Mouse (Mus musculus): ENCODE results near the gene Npas3.

The Npas3 gene

DNA sequence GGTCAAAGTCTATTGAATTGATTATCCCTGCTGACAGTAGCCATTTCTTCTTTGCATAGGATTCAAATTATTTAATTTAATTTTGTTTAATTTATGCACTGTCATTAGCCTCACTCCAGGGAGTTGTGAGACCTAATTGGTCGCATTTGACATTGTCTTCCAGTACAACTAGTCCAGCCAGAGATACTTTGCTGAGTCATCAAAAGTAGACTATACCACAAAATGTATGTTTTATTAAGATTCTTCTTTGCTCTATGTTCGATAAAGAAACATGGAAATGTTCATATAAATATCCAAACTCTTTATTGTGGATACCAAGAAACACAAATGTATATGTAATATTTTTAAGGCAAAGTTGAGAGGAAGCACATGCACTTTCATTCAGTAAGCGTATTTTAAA, 446.8 kb downstream of the Npas3 start:
- no peak for DNase-seq (ENCODE audit: low spot score)

- DNase-seq (ENCODE audit: low spot score) = no peak
Measured at GRCm38 (mm10) chr12:53697645-53698044, 449.2 kb downstream of the Npas3 start.

- DNase-seq (ENCODE audit: low spot score) = no peak
Measured at GRCm38 (mm10) chr12:53698483-53699227, 450.2 kb downstream of the Npas3 start.

- no peak for DNase-seq (ENCODE audit: low spot score)
Measured at GRCm38 (mm10) chr12:53719896-53720295, 471.4 kb downstream of the Npas3 start.

DNA sequence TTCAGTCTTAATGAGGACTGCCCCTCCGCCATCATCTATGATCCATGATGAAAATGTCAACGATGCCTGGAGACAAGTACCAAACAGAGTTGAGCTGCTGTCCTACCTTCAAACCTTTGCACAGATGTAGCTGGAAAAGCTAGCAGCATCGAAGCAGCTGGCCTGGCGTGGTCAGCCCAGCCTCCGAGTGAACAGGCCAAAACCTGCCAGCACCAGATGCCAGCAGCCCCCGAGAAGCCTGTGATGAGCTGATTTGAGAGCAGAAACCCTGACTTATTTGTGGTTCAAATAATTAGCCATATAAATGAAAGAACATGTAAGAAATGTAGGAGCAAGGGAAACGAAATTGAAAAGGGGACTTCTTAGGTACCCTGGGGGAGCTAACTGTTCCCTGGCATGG, 473.7 kb downstream of the Npas3 start:
- no peak for DNase-seq (ENCODE audit: low spot score)

- no peak for DNase-seq (ENCODE audit: low spot score)
Measured at GRCm38 (mm10) chr12:53722718-53723698, 474.5 kb downstream of the Npas3 start.

GRCm38 (mm10) chr12:53729275-53729674, 480.8 kb downstream of the Npas3 start:
- no peak for DNase-seq (ENCODE audit: low spot score)

DNA sequence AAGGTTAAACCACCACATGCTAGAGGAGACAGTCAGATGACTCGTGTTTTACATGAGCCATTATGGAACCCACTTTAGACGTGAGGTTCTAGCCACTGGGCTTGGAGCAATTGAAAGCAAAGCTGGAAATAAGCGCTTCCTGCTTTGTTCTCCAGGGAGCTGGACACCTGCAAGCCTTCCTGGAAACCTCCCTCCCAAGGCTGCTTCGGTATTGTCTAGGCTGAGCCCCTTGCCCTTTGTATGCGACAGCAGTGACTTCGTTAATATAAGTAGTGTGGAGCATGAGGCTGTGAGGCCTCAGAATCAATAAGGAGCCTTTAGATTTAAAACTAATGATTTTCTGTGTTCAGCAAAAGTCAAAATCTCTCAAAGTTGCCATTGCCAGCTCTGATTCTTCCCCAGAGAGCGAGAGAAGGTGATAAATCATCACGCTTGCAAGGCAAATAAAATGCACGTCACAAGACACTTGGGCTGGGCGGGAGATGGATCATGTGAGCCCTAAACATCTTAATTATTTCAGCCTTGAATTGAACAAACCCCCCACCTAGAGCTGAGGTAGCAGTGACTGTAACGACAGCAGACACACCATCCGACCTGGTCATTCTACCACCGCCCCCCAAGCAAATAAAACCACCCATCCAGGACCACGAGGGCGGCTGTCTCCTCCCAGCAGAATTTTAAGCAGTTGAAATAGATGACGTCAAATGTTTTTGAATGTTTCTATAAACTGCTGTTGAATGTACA, 490.2 kb downstream of the Npas3 start:
- DNase-seq (ENCODE audit: low spot score) = no peak

- DNase-seq (ENCODE audit: low spot score) = no peak
Measured at GRCm38 (mm10) chr12:53746653-53747052, 498.2 kb downstream of the Npas3 start.

DNA sequence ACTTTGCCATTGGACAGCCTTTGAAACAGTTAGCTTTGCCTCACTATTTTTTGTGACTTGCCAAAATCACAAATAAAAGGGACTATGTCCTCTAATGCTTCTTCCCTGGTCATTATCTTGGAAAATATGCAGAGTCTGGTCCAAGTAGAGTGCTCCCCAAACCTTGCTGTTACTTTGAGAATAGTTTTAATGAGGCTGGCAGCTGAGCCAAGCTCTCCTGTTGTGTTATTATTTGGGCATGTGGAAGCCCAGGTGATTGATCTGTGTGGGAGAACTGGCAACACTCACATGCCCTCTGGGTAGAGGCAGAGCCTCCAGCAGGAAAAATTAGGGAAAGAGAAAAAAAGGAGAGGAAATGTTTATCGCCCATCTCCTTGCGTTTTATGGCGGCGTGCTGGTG, 500.9 kb downstream of the Npas3 start:
- DNase-seq (ENCODE audit: low spot score) = no peak

DNA sequence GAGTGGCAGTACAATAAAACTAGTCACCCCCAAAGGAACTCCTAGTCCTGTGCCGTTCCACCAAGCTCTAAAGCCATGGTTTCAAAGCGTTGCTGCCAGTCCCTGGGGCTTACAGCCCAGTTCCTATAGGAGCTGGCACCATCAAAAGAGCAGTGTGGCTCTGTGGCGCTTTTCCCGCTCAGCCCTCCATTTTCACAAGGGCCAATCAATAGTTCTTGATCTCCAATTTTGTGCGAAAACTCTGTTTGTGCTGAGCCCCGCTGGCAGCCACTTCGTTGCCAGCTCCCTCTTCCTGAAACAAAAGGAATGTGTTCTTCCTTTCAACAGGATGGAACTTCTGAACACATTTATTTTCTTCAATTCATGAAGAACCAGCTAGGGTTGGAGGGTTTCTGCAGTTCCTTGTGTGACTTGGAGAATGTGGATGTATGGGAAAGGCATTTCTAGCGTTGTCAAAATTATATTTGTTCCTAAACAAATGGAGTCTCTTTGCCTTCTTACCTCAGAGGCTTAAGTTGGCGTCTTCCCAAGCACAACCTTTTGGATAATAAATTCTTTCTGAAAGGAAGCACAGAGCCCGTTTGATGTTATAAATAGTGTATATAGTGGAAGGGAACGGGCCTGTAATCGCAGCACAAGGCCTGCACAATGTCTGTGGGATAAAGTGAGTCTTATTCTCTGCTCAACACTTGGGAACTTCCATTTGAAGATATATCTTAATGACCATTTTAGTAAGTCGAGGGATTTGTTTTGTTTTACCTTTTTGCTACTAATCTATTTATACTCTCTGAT, 504.0 kb downstream of the Npas3 start:
- DNase-seq (ENCODE audit: low spot score) = no peak

GRCm38 (mm10) chr12:53753368-53753937, 505.0 kb downstream of the Npas3 start:
- DNase-seq (ENCODE audit: low spot score) = no peak

GRCm38 (mm10) chr12:53754236-53754635, 505.8 kb downstream of the Npas3 start:
- no peak for DNase-seq (ENCODE audit: low spot score)

DNA sequence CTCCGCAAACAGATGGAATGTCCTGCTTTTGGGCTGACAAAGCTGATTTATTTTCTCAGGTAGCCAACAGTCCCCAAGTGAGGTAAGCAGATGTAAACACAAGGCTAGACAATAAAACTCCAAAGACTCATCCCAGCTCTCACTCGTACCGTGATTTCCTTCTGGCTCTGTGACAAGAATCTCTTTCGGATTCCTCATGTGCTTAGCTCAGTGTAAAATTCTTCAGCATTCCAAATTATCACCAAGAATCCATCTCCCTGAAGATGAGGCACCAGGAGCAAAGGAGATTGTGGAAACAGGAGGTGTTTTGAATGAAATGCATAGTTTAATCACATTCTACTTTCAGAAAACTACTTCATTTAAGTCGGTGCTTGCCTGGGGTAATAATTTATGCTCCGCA, 509.2 kb downstream of the Npas3 start:
- DNase-seq (ENCODE audit: low spot score) = no peak

- no peak for DNase-seq (ENCODE audit: low spot score)
Measured at GRCm38 (mm10) chr12:53758356-53758755, 509.9 kb downstream of the Npas3 start.

- DNase-seq (ENCODE audit: low spot score) = no peak
Measured at GRCm38 (mm10) chr12:53764143-53764542, 515.7 kb downstream of the Npas3 start.

DNA sequence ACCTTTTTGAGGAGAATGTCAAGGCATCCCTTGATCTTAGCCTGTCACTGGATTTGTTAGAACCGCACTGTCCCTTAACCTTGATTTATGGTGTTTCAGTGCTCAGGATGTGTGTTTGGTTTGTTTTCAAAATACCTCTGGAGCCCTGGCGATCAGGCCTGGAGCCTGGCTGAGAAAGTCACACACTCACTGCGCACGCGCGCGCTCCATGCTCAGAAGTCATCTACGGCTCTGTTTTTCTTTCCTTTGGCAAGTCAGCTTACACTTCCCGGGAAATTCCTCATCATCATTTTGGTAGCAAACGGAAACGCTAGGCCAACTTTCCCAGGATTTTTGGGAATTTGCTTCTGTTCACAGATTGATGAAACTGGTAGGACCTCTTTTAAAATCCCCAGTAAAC, 519.9 kb downstream of the Npas3 start:
- no peak for DNase-seq (ENCODE audit: low spot score)

GRCm38 (mm10) chr12:53771394-53771936, 523.0 kb downstream of the Npas3 start:
- no peak for DNase-seq (ENCODE audit: low spot score)

DNA sequence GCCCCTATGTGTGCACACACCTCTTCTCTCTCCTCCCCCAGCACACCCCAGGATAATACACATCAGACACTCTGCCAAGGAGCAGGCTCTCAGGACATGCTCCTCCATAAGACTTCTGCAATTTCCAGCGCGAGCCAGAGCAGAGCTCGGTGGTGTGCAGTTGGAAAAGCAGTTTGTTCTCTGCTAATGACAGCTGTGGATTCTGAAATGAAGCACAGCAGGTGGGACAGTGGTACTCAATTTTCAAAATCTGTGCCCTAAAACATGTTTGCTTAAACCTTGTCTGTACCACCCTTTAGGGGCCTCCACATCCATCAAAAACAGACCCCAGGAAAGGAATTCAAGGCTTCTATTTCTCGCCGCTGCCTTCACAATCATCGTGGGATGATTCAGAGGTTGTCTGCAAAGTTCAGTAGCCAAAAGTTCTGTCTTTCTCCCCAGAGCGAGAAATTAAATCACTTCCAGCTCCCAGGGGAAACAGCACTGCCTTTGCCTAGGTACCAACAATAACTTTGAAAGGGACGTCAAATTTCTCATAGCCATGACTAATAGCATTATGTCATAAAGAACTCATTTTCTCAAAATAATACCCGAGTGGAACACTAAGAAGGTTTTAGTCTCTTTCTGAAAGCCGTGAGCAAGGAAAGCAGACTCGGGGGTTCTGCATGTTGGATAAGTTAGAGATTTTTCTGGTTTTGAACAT, 533.5 kb downstream of the Npas3 start:
- no peak for DNase-seq (ENCODE audit: low spot score)

DNA sequence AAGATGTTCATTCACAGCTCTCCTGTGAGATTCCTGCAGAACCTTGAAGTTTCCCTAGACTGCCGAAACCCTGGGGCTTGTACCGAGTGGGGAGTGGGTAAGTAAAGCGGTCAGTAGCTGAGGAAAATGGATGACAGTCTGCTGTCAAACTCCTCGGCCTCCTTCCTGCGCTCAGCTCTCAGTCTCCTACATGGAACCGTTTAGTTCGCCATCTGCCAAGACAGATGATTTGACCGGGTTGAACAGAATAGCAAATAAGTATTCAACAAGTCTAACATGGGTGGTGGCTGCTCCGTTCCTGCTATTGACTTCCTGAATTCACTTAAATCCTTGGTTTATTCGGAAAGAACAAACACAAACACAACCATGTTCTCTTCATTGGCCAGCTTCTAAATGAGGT, 541.0 kb downstream of the Npas3 start:
- DNase-seq (ENCODE audit: low spot score) = no peak
